Mouse (Mus musculus) small intestine, adult 2 months (tissue): ENCODE results near the gene Ppp4r3a. TPM values are rescaled to one million over a fixed set of nuclear protein-coding genes. Genes with fewer than 3 reads are reported as not detected.

ENCODE experiments used
- H3K27ac ChIP-seq: fragments of 200-500 bp; 2 replicates; pipeline ENCODE4 v1.5.1; 2012; ENCODE audit warnings: low read depth, low read length, control low read depth, inconsistent platforms; ENCODE audit not compliant: insufficient read depth
- H3K27me3 ChIP-seq: fragments of 200-500 bp; 2 replicates; pipeline ENCODE4 v1.6.1; 2012; ENCODE audit warnings: mild to moderate bottlenecking, moderate library complexity, low read length, inconsistent platforms; ENCODE audit not compliant: control insufficient read depth, insufficient read depth
- H3K36me3 ChIP-seq: fragments of 200-500 bp; 2 replicates; pipeline ENCODE4 v1.6.1; 2012; ENCODE audit warnings: mild to moderate bottlenecking, low read length, control low read depth, inconsistent platforms; ENCODE audit not compliant: control insufficient read depth, insufficient read depth
- H3K4me1 ChIP-seq: fragments of 200-500 bp; 2 replicates; pipeline ENCODE4 v1.6.1; 2012; ENCODE audit warnings: low read length, inconsistent platforms, mixed read lengths; ENCODE audit not compliant: control insufficient read depth, insufficient read depth, insufficient read length
- H3K4me3 ChIP-seq: fragments of 200-500 bp; 2 replicates; pipeline ENCODE4 v1.5.1; 2012; ENCODE audit warnings: low read depth, mild to moderate bottlenecking, control low read depth, inconsistent platforms, low read length, moderate library complexity
- CTCF ChIP-seq: fragments of 200-500 bp; IDR thresholded peaks from 2 replicates; pipeline ENCODE4 v1.5.1; 2012; ENCODE audit warnings: low read depth, mild to moderate bottlenecking, control low read depth, inconsistent platforms, low read length, moderate library complexity, mixed read lengths; ENCODE audit not compliant: insufficient replicate concordance, insufficient read length; ENCODE audit errors: extremely low read depth
- POLR2A ChIP-seq: fragments of 200-500 bp; IDR thresholded peaks from 2 replicates; pipeline ENCODE4 v1.6.1; 2012; ENCODE audit warnings: low read depth, mild to moderate bottlenecking, control low read depth, inconsistent platforms, low read length, moderate library complexity
- WGBS: fragments of 180-500 bp; shearing (Covaris S2); methylation state at CpG from one replicate; pipeline ENCODE4 v1.1.7; 2018; 5-methylcytosine and 5-hydroxymethylcytosine counted together
- polyA plus RNA-seq: library from polyadenylated mRNA; depleted of rRNA; stranded (reverse); fragments of >200 nt; gene quantifications from 2 replicates; pipeline ENCODE4 v1.2.3, GENCODE M21; 2012

The Ppp4r3a gene
- polyA plus RNA-seq, 1 experiment: 9.2 TPM

GRCm38 (mm10) chr12:101021484-101022226, 61.8 kb downstream of the Ppp4r3a start:
- TF ChIP-seq CTCF: no peak
- TF ChIP-seq POLR2A: no peak
- Histone ChIP-seq H3K4me3 (no peak overlapping the region), H3K4me1 (peaks cover 53% of the 10 kb centered on the region), H3K36me3 (peaks cover 10% of the 10 kb centered on the region), H3K27ac (no peak overlapping the region), H3K27me3 (no peaks in the 10 kb centered on the region)
- WGBS: 80% methylated on average over 9 of the region's 9 CpGs

- no peak for TF ChIP-seq CTCF
- TF ChIP-seq POLR2A: no peak
- WGBS: 76% methylated on average over 15 of the region's 15 CpGs
- Histone ChIP-seq H3K4me3 (no peak overlapping the region), H3K27me3 (no peaks in the 10 kb centered on the region), H3K27ac (no peak overlapping the region), H3K4me1 (peaks cover 51% of the 10 kb centered on the region), H3K36me3 (peaks cover 10% of the 10 kb centered on the region)
Measured at GRCm38 (mm10) chr12:101020210-101021015, 63.1 kb downstream of the Ppp4r3a start.

GRCm38 (mm10) chr12:101019443-101019842, 64.1 kb downstream of the Ppp4r3a start:
- Histone ChIP-seq H3K4me1 (peaks cover 54% of the 10 kb centered on the region), H3K27ac (no peak overlapping the region), H3K27me3 (no peaks in the 10 kb centered on the region), H3K4me3 (no peak overlapping the region), H3K36me3 (peaks cover 10% of the 10 kb centered on the region)
- WGBS: 54% methylated on average over 7 of the region's 7 CpGs
- no peak for TF ChIP-seq POLR2A
- TF ChIP-seq CTCF: no peak

- H3K27ac ChIP-seq: no peak overlapping the region
- WGBS: 74% methylated on average over 5 of the region's 5 CpGs
- H3K4me3 ChIP-seq: no peak overlapping the region
- peaks cover 58% of the 10 kb centered on the region for H3K4me1 ChIP-seq
- TF ChIP-seq CTCF (no peak), POLR2A (no peak)
- H3K36me3 ChIP-seq: peaks cover 10% of the 10 kb centered on the region
- no peaks in the 10 kb centered on the region for H3K27me3 ChIP-seq
Measured at GRCm38 (mm10) chr12:101019031-101019430, 64.5 kb downstream of the Ppp4r3a start.

- H3K36me3 ChIP-seq: peaks cover 10% of the 10 kb centered on the region
- TF ChIP-seq CTCF (no peak), POLR2A (no peak)
- peak overlapping the region; percentile 48 for H3K27ac ChIP-seq
- no peaks in the 10 kb centered on the region for H3K27me3 ChIP-seq
- 21% methylated on average over 6 of the region's 6 CpGs for WGBS
- H3K4me1 ChIP-seq: peaks cover 64% of the 10 kb centered on the region
- H3K4me3 ChIP-seq: peak overlapping the region; percentile 18
Measured at GRCm38 (mm10) chr12:101017971-101018371, 65.5 kb downstream of the Ppp4r3a start.

- peaks cover 2% of the 10 kb centered on the region; the same call in 1 of the 2 replicates for H3K36me3 ChIP-seq
- H3K27ac ChIP-seq: peak overlapping the region; percentile 90
- no peak for TF ChIP-seq CTCF
- TF ChIP-seq POLR2A: no peak
- WGBS: 48% methylated on average over 5 of the region's 5 CpGs
- peaks cover 76% of the 10 kb centered on the region for H3K4me1 ChIP-seq
- H3K27me3 ChIP-seq: no peaks in the 10 kb centered on the region
- H3K4me3 ChIP-seq: no peak overlapping the region
Measured at GRCm38 (mm10) chr12:101016412-101016928, 67.0 kb downstream of the Ppp4r3a start.

GRCm38 (mm10) chr12:101015926-101016325, 67.6 kb downstream of the Ppp4r3a start:
- TF ChIP-seq CTCF: no peak
- no peak for TF ChIP-seq POLR2A
- peak overlapping the region; percentile 90 for H3K27ac ChIP-seq
- no peak overlapping the region for H3K4me3 ChIP-seq
- H3K36me3 ChIP-seq: 0 out of 2 replicates have a peak, but pooled peaks cover under 1% of the 10 kb centered on the region
- H3K4me1 ChIP-seq: peaks cover 77% of the 10 kb centered on the region
- WGBS: 14% methylated on average over 4 of the region's 4 CpGs
- H3K27me3 ChIP-seq: no peaks in the 10 kb centered on the region
